Mouse (Mus musculus): ENCODE measurements around the gene Gm20388. TPM values are rescaled to one million over a fixed set of nuclear protein-coding genes. Genes with fewer than 3 reads are reported as not detected.
A peak's percentile ranks its signal among the peaks of the same experiment; 100 is the strongest.

Gm20388 gene
- polyA plus RNA-seq, 1 experiment from 2014 or later, result not detected

DNA sequence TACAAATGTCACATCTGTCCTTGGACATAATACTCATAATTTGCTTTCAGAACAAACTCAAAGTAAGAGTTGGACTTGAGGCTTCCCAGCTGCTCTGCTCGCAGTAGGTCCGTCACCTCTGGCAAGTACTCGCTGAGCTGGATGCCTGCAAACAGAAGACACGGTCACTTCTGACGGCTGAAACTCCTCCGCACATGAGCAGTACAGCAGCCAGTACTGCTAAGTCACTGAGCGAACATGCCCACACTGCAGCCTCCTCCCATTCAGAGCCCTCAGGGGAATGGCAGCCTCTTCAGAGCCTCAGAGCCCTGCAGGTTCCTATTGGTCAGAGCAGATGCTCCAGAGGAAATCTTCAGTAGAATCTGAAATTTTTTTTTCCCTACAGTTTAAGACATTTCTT lies 3988.7 kb downstream of the Gm20388 start:
- no peak for ATAC-seq (ENCODE audit: insufficient number of reproducible peaks, insufficient read depth, low FRiP score, low read depth)
- H3K4me2 ChIP-seq (ENCODE audit: low read length), result no peak overlapping the region
- H3K4me3 ChIP-seq (ENCODE audit: control insufficient read depth in 1 of 2, insufficient read depth in 1 of 2, low read depth in 1 of 2, low read length in 2 of 2), result no peak overlapping the region
- no peak overlapping the region for H3K27ac ChIP-seq (replicated peaks in 1 of 2; ENCODE audit: control insufficient read depth in 1 of 2, insufficient read depth in 1 of 2, low read depth in 2 of 2, low read length in 2 of 2)
- H3K9ac ChIP-seq (ENCODE audit: low read length), result no peak overlapping the region
- H3K9me3 ChIP-seq (ENCODE audit: control insufficient read depth, low read length), result no peaks in the 10 kb centered on the region
- 84% methylated on average over 7 of the region's 7 CpGs for WGBS
- H3K36me3 ChIP-seq (ENCODE audit: control insufficient read depth, insufficient read depth, low read length), result peaks cover 53% of the 10 kb centered on the region
- H3K27me3 ChIP-seq (ENCODE audit: control insufficient read depth, insufficient read depth, low read length), result peaks cover 18% of the 10 kb centered on the region
- peaks cover 4 to 9% of the 10 kb centered on the region in 2 experiments for H3K4me1 ChIP-seq (ENCODE audit: control insufficient read depth in 2 of 2, insufficient read depth in 2 of 2, low read length in 2 of 2)

DNA sequence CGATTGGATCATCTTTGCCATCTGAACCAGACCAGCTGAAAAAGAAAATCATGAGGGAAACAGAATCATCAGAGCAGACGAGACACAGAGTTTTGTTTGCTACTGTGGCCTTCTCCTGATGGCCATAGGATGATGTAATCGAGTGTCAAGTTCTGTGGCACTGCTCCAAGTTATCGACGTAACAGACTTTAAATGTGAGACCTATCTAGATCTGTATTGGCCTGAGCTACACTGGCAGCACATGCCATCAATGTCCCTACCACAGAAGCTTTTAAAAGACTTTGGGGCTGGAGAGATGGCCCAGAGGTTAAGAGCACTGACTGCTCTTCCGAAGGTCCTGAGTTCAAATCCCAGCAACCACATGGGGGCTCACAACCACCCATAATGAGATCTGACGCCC lies 3992.0 kb downstream of the Gm20388 start:
- H3K36me3 ChIP-seq (ENCODE audit: control insufficient read depth, insufficient read depth, low read length), result peaks cover 77% of the 10 kb centered on the region
- 87% methylated on average over 7 of the region's 7 CpGs for WGBS

DNA sequence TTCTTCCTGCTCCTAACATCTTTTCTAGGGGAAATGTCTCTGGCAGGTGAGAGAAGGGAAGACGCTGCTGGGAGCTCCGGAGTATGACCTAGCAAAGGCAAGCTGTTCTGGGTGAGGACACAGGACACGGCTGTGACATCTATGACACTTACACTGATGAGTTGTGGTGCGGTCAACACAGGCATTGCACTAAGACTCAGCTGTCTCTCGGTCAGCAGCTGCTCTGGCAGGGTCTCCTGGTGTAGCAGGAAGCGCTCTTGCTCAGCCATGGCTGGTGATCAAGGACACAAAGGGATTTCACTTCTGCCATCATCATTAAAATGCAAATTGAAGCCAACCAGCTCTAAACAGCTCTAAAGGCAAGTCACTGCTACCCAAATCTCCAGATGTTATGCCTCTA lies 3997.0 kb downstream of the Gm20388 start:
- H3K27me3 ChIP-seq (ENCODE audit: control insufficient read depth, insufficient read depth, low read length), result no peaks in the 10 kb centered on the region
- peaks cover 86% of the 10 kb centered on the region for H3K36me3 ChIP-seq (ENCODE audit: control insufficient read depth, insufficient read depth, low read length)
- H3K4me3 ChIP-seq (ENCODE audit: control insufficient read depth in 1 of 2, insufficient read depth in 1 of 2, low read depth in 1 of 2, low read length in 2 of 2), result no peak overlapping the region
- ATAC-seq (ENCODE audit: insufficient number of reproducible peaks, insufficient read depth, low FRiP score, low read depth), result no peak
- WGBS, result 90% methylated on average over 6 of the region's 6 CpGs
- no peak overlapping the region for H3K27ac ChIP-seq (replicated peaks in 1 of 2; ENCODE audit: control insufficient read depth in 1 of 2, insufficient read depth in 1 of 2, low read depth in 2 of 2, low read length in 2 of 2)
- H3K4me2 ChIP-seq (ENCODE audit: low read length), result no peak overlapping the region
- no peaks in the 10 kb centered on the region for H3K9me3 ChIP-seq (ENCODE audit: control insufficient read depth, low read length)
- H3K9ac ChIP-seq (ENCODE audit: low read length), result no peak overlapping the region
- no peaks in the 10 kb centered on the region for H3K4me1 ChIP-seq (ENCODE audit: control insufficient read depth in 2 of 2, insufficient read depth in 2 of 2, low read length in 2 of 2)

More for the DNA sequence above, 3992.0 kb downstream of the Gm20388 start:
- Histone ChIP-seq H3K4me3 (ENCODE audit: control insufficient read depth in 1 of 2, insufficient read depth in 1 of 2, low read depth in 1 of 2, low read length in 2 of 2) (no peak overlapping the region), H3K9ac (ENCODE audit: low read length) (no peak overlapping the region), H3K27ac (replicated peaks in 1 of 2; ENCODE audit: control insufficient read depth in 1 of 2, insufficient read depth in 1 of 2, low read depth in 2 of 2, low read length in 2 of 2) (no peak overlapping the region), H3K4me1 (ENCODE audit: control insufficient read depth in 2 of 2, insufficient read depth in 2 of 2, low read length in 2 of 2) (no peaks in the 10 kb centered on the region), H3K9me3 (ENCODE audit: control insufficient read depth, low read length) (no peaks in the 10 kb centered on the region), H3K4me2 (ENCODE audit: low read length) (no peak overlapping the region), H3K27me3 (ENCODE audit: control insufficient read depth, insufficient read depth, low read length) (no peaks in the 10 kb centered on the region)
- no peak for ATAC-seq (ENCODE audit: insufficient number of reproducible peaks, insufficient read depth, low FRiP score, low read depth)

DNA sequence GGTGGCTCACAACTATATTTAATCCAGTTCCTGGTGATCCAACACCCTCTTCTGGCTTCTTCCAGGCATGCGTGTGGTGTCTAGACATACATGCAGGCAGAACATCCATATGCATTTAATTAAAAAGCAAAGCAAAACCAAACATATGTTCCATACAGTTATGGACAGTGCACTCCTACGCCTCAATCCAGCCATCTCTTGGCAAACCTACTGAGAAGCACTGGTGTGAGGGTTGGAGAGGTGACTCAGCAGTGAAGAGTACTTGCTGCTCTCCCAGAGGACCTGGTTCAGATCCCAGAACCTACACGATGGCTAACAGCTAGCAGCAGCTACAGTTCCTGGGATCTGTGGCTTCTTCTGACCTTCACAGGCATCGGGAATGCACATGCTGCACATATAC lies 4001.6 kb downstream of the Gm20388 start:
- no peak for ATAC-seq (ENCODE audit: insufficient number of reproducible peaks, insufficient read depth, low FRiP score, low read depth)
- no peak overlapping the region for H3K9ac ChIP-seq (ENCODE audit: low read length)
- H3K27me3 ChIP-seq (ENCODE audit: control insufficient read depth, insufficient read depth, low read length), result no peaks in the 10 kb centered on the region
- 88% methylated on average over 4 of the region's 4 CpGs for WGBS
- H3K4me2 ChIP-seq (ENCODE audit: low read length), result no peak overlapping the region
- no peaks in the 10 kb centered on the region for H3K4me1 ChIP-seq (ENCODE audit: control insufficient read depth in 2 of 2, insufficient read depth in 2 of 2, low read length in 2 of 2)
- no peak overlapping the region for H3K4me3 ChIP-seq (ENCODE audit: control insufficient read depth in 1 of 2, insufficient read depth in 1 of 2, low read depth in 1 of 2, low read length in 2 of 2)
- H3K9me3 ChIP-seq (ENCODE audit: control insufficient read depth, low read length), result no peaks in the 10 kb centered on the region
- H3K27ac ChIP-seq (replicated peaks in 1 of 2; ENCODE audit: control insufficient read depth in 1 of 2, insufficient read depth in 1 of 2, low read depth in 2 of 2, low read length in 2 of 2), result no peak overlapping the region
- H3K36me3 ChIP-seq (ENCODE audit: control insufficient read depth, insufficient read depth, low read length), result peaks cover 94% of the 10 kb centered on the region

DNA sequence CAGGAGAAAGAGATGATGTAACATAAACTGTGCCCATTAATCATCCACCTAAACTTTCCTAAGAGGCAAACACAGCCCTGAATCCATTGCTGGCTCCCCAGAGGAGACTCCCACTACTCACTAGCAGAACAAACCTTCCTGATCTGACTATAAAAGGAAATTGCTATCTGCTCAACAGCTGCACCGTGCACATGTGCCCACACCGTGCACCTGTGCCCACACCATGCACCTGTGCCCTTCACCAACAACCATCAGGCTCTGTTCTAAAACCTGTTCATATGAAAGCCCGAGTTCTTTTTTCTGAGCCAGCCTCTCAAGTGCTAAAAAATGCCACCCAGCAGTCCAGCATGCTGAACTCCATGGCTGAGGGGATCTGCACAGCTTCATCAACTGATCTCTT lies 4004.0 kb downstream of the Gm20388 start:
- H3K9me3 ChIP-seq (ENCODE audit: control insufficient read depth, low read length), result no peaks in the 10 kb centered on the region
- no peak overlapping the region for H3K4me3 ChIP-seq (ENCODE audit: control insufficient read depth in 1 of 2, insufficient read depth in 1 of 2, low read depth in 1 of 2, low read length in 2 of 2)
- no peak for ATAC-seq (ENCODE audit: insufficient number of reproducible peaks, insufficient read depth, low FRiP score, low read depth)
- peaks cover 97% of the 10 kb centered on the region for H3K36me3 ChIP-seq (ENCODE audit: control insufficient read depth, insufficient read depth, low read length)
- no peaks in the 10 kb centered on the region for H3K4me1 ChIP-seq (ENCODE audit: control insufficient read depth in 2 of 2, insufficient read depth in 2 of 2, low read length in 2 of 2)
- no peaks in the 10 kb centered on the region for H3K27me3 ChIP-seq (ENCODE audit: control insufficient read depth, insufficient read depth, low read length)
- no peak overlapping the region for H3K9ac ChIP-seq (ENCODE audit: low read length)
- WGBS, result 87% methylated on average over 3 of the region's 3 CpGs
- H3K27ac ChIP-seq (replicated peaks in 1 of 2; ENCODE audit: control insufficient read depth in 1 of 2, insufficient read depth in 1 of 2, low read depth in 2 of 2, low read length in 2 of 2), result no peak overlapping the region
- H3K4me2 ChIP-seq (ENCODE audit: low read length), result no peak overlapping the region

DNA sequence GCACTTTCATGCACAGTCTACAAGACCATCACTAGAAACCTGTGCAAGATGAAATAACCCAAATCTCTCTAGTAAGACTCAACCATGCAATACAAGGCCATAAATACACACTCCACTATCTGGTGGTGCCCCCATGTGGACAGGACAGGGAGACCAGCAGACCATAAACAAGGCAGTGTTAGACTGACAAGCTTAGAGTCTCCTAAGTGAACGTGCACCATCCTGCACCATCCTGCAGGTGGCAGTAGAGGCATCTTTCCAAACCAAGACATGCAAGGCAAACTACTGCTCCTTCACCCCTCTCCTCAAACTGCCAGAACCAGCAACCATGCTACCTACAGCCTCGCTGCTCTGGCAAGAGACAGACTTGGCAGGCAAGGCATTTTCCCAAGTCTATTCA lies 4014.1 kb downstream of the Gm20388 start:
- 0 out of 2 replicates have a peak, but pooled peaks have one; percentile 39 for ATAC-seq (ENCODE audit: insufficient number of reproducible peaks, insufficient read depth, low FRiP score, low read depth)
- 5% methylated on average over 2 of the region's 2 CpGs for WGBS

DNA sequence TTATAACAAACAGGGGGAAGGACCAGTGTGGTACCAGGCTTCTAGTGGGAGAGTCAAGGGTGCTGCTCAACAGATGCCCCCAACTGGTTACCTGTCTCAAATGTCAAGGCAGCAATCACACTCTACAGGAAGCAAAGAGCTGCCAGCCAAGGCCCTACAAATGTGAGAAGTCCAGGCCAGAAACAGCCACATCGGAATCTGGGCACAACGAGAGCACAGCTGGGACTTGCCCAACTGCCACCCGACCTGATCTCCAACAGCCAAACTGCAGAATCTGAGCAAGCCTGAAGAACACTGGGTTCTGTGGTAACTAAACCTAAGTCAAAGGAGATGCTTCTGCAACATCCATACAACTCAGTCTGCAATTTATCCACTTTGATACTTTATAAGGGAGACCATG lies 4015.0 kb downstream of the Gm20388 start:
- no peak overlapping the region for H3K27ac ChIP-seq (replicated peaks in 1 of 2; ENCODE audit: control insufficient read depth in 1 of 2, insufficient read depth in 1 of 2, low read depth in 2 of 2, low read length in 2 of 2)
- 92% methylated on average over 3 of the region's 3 CpGs for WGBS
- H3K9ac ChIP-seq (ENCODE audit: low read length), result no peak overlapping the region
- no peak for ATAC-seq (ENCODE audit: insufficient number of reproducible peaks, insufficient read depth, low FRiP score, low read depth)
- H3K4me2 ChIP-seq (ENCODE audit: low read length), result no peak overlapping the region
- H3K4me1 ChIP-seq (ENCODE audit: control insufficient read depth in 2 of 2, insufficient read depth in 2 of 2, low read length in 2 of 2), result no peaks in the 10 kb centered on the region
- peaks cover 82% of the 10 kb centered on the region for H3K36me3 ChIP-seq (ENCODE audit: control insufficient read depth, insufficient read depth, low read length)
- no peak overlapping the region for H3K4me3 ChIP-seq (ENCODE audit: control insufficient read depth in 1 of 2, insufficient read depth in 1 of 2, low read depth in 1 of 2, low read length in 2 of 2)
- no peaks in the 10 kb centered on the region for H3K9me3 ChIP-seq (ENCODE audit: control insufficient read depth, low read length)
- H3K27me3 ChIP-seq (ENCODE audit: control insufficient read depth, insufficient read depth, low read length), result no peaks in the 10 kb centered on the region

More for the DNA sequence above, 4014.1 kb downstream of the Gm20388 start:
- Histone ChIP-seq H3K27ac (replicated peaks in 1 of 2; ENCODE audit: control insufficient read depth in 1 of 2, insufficient read depth in 1 of 2, low read depth in 2 of 2, low read length in 2 of 2) (no peak overlapping the region), H3K36me3 (ENCODE audit: control insufficient read depth, insufficient read depth, low read length) (peaks cover 82% of the 10 kb centered on the region), H3K4me1 (ENCODE audit: control insufficient read depth in 2 of 2, insufficient read depth in 2 of 2, low read length in 2 of 2) (no peaks in the 10 kb centered on the region), H3K9me3 (ENCODE audit: control insufficient read depth, low read length) (no peaks in the 10 kb centered on the region), H3K9ac (ENCODE audit: low read length) (no peak overlapping the region), H3K4me3 (ENCODE audit: control insufficient read depth in 1 of 2, insufficient read depth in 1 of 2, low read depth in 1 of 2, low read length in 2 of 2) (no peak overlapping the region), H3K27me3 (ENCODE audit: control insufficient read depth, insufficient read depth, low read length) (no peaks in the 10 kb centered on the region), H3K4me2 (ENCODE audit: low read length) (no peak overlapping the region)

DNA sequence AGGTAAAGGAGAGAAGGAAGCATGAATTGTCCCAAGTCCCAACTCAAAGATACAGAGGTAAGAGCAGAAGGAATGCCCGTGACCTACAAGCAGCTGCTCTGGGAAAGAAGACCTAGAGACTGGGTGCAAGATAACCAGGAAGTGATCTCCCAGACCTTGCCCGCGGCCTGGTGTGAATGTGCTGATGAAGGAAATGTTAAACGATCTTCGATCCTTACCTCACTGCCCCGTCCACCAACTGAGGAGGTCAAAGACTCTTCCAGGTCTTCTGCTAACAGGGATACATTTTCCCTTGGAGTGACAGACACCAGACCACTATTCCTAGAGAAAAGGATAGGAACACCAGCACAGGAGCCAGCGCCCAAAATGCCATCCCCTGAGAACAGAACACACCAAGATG lies 4018.4 kb downstream of the Gm20388 start:
- no peak overlapping the region for H3K4me2 ChIP-seq (ENCODE audit: low read length)
- H3K4me3 ChIP-seq (ENCODE audit: control insufficient read depth in 1 of 2, insufficient read depth in 1 of 2, low read depth in 1 of 2, low read length in 2 of 2), result no peak overlapping the region
- H3K4me1 ChIP-seq (ENCODE audit: control insufficient read depth in 2 of 2, insufficient read depth in 2 of 2, low read length in 2 of 2), result no peaks in the 10 kb centered on the region
- H3K9me3 ChIP-seq (ENCODE audit: control insufficient read depth, low read length), result no peaks in the 10 kb centered on the region
- H3K9ac ChIP-seq (ENCODE audit: low read length), result no peak overlapping the region
- ATAC-seq (ENCODE audit: insufficient number of reproducible peaks, insufficient read depth, low FRiP score, low read depth), result no peak
- H3K27ac ChIP-seq (replicated peaks in 1 of 2; ENCODE audit: control insufficient read depth in 1 of 2, insufficient read depth in 1 of 2, low read depth in 2 of 2, low read length in 2 of 2), result no peak overlapping the region
- peaks cover 78% of the 10 kb centered on the region for H3K36me3 ChIP-seq (ENCODE audit: control insufficient read depth, insufficient read depth, low read length)
- H3K27me3 ChIP-seq (ENCODE audit: control insufficient read depth, insufficient read depth, low read length), result no peaks in the 10 kb centered on the region
- WGBS, result 92% methylated on average over 7 of the region's 7 CpGs

Data from heart, embryonic 14.5 days (tissue).